Mouse (Mus musculus) heart, postnatal 14 days (tissue): ENCODE data around the gene Hnf1b. TPM values are rescaled to one million over a fixed set of nuclear protein-coding genes. Genes with fewer than 3 reads are reported as not detected.
A peak's percentile ranks its signal among the peaks of the same experiment; 100 is the strongest.

ENCODE experiments used
- DNase-seq, 2 experiments: peaks; one replicate each; pipeline ENCODE4 v3.0.0; 2021 to 2022
- intact Hi-C: fragments of 180-260 bp; cut with DNase I; formaldehyde crosslinking; loops from one replicate; pipeline ENCODE4 v1.15.1; 2025
- total RNA-seq, 2 experiments: library from RNA; stranded (reverse); gene quantifications; 2 replicates each; pipeline ENCODE4 v1.2.3; 2021

Hnf1b gene
- total RNA-seq, 2 experiments from 2014 or later: not detected

GRCm38 (mm10) chr11:83891366-83891765 is 41.5 kb downstream of the Hnf1b start:
- no peak for DNase-seq
- intact Hi-C loops: no loop called here

DNA sequence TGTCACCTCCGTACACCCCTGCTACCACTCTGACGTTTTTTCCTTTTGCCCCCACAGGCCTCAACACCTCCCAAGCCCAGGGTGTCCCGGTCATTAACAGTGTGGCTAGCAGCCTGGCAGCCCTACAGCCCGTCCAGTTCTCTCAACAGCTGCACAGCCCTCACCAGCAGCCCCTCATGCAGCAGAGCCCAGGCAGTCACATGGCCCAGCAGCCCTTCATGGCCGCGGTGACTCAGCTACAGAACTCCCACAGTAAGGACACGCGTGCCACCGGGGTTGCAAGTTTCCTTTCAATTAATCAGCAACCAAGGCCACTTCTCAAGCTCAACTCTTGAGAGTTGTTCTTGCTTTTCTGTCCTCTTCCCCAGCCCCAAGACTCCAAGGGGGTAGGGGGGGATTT is 43.5 kb downstream of the Hnf1b start:
- no peak for DNase-seq

GRCm38 (mm10) chr11:83896430-83897410 is 46.9 kb downstream of the Hnf1b start:
- no peak for DNase-seq
- intact Hi-C loops: no loop called here

More for the DNA sequence above, 43.5 kb downstream of the Hnf1b start:
- intact Hi-C loops: no loop called here

DNA sequence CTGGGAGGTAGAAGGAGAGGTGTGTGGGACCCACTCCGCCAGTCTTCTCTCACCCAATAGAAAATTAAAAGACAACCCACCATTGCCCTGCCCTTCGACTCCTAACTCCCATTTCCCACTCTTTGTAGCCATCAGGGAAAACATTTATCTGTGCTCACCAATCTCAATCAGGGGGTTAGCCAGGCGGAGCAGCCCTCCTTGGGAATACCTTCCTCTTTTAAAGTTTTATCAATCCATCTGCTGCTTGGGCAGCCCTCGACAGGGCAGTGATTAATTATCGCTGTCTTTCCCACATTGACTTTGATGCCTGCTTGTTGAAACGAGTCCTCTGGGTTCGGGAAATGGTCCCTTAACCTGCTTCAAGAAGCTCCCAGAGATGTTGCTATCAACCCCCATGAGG is 47.7 kb downstream of the Hnf1b start:
- intact Hi-C loops: no loop called here
- no peak for DNase-seq

DNA sequence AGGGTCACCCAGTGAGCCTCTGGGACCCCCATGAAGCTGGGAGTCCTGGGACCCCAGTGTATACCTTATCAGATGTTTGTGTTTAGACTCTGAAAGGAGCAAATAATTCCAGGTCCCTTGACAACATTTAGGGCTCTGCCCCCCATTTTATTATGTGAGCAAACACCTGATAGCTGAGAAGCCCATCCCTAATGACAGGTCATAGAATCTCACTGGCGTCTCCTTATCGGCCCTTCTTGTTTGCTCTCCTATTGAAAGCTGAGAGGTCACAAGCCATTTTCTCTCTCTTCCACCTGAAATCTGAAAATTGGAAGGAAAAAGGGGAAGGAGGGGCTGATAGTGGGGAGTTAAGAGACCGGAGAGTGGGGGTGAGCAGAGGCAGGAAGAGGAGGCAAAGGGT is 52.9 kb downstream of the Hnf1b start:
- intact Hi-C loops: no loop called here
- DNase-seq: no peak

- DNase-seq: no peak
- intact Hi-C loops: no loop called here
These were observed 55.9 kb downstream of the Hnf1b start for GRCm38 (mm10) chr11:83905756-83906155.

GRCm38 (mm10) chr11:83908376-83908775 is 58.5 kb downstream of the Hnf1b start:
- intact Hi-C loops: no loop called here
- no peak for DNase-seq

GRCm38 (mm10) chr11:83913824-83914311 is 64.0 kb downstream of the Hnf1b start:
- intact Hi-C loops: no loop called here
- DNase-seq: no peak

DNA sequence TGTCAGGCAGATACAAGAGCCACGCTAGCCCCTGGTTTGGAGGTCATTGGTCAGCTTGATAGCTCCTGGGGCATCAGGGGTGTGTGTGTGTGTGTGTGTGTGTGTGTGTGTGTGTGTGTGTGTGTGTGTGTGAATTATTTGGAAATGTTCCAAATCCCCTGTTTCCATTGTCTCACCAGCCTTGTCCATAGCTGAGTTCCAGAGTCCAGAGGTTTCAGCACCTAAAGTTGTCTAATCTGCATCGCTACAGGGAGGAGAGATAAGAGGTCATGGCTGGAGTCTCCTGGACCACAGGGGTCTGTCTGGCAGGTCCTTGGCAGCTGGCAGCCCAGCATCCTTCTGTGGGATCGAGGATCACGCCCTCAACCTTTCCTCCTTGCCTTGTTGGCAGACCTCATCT is 64.6 kb downstream of the Hnf1b start:
- intact Hi-C loops: no loop called here
- DNase-seq: no peak

GRCm38 (mm10) chr11:83922600-83922999 is 72.7 kb downstream of the Hnf1b start:
- no peak for DNase-seq
- intact Hi-C loops: no loop called here

DNA sequence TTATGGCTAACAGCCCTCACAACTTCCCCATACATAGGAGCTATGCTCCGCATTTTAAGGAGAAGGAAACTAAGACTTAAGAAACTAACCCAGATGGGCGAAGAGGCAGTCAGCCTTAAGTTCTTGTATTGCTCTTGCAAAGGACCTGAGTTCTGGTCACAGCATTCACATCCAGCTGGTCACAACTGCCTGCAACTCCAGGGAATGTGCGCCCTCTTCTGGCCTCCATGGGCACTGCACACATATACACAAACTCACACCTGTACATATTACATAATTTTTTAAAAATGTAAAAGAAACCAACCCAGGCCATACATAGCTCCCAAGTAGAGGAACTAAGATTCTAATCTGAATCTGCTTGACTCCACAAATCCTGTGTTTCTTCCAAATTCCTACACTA is 77.2 kb downstream of the Hnf1b start:
- no peak for DNase-seq
- intact Hi-C loops: no loop called here

DNA sequence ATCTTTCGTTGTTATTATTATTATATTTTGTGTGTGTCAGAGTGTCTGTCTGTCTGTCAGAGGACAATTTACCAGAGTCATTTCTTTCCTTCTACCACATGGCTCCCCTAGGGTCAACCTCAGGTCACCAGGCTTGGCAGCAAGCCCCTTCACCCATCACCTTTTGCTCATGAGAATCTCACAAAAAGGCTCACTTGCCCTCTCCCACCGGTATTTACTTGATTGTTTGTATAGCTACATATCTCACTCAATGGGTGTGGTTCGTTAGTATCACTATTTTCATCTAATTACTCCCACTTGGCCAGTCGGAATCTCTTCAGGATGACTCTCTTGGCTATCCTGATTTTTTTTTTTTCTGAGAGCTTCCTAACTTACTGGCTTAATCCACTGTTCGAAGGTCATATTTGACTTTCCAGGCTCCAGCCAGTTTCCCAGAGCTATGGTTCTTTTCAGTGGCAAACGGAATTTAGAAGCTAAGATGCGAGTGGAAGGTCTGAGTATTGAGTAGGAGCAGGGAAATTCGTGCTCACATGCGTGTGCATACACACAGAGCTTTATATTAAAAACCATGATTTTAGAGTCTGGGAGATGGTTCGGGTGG is 82.7 kb downstream of the Hnf1b start:
- intact Hi-C loops: no loop called here
- no peak for DNase-seq

DNA sequence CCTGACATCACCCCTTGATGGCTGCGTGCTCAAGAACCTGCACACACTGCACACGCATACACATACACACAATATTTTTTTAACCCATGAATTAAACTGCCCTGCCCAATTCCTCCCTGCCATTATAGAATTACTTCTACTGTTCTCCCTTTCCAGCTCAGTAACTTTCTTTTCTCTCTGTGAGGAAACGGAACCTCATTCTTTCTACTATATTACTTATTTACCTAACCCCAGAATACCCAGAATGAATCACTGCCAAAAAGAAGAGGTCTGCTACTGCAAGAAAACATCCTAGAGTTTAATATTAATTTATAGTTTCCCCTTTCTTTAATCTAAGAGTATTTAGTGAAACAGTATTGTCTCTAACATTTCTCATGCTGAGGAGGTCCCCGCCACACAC is 83.5 kb downstream of the Hnf1b start:
- no peak for DNase-seq
- intact Hi-C loops: no loop called here

GRCm38 (mm10) chr11:83935986-83936665 is 86.3 kb downstream of the Hnf1b start:
- DNase-seq: peak; percentile 79 to 86
- intact Hi-C loops: loop anchor here (1.0 to 5.0 kb wide), 3 partner anchors 119 to 151 kb away; no protein-coding TSS in a partner anchor

DNA sequence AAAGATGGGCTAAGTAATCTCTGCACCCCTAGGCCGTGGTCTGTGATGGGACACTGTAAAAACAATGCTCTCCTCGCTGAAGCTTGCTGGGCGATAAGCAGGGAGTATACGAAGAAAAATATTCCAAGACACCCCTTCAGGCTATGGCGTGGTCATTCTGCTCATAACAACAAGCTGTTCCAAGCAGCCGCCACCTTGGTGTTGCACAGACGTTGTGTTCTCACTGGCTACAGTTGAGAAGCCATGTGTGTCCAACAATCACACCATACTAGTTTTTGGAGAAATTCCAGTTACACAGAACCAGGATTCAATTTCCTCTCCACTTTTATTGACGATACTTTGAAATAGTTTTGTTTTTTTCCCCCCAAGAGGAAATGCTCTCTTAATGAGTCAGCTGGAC is 88.7 kb downstream of the Hnf1b start:
- intact Hi-C loops: loop anchor here (5.0 kb wide), 2 partner anchors 121 to 136 kb away; no protein-coding TSS in a partner anchor
- DNase-seq: no peak

GRCm38 (mm10) chr11:83941950-83942840 is 92.3 kb downstream of the Hnf1b start, which contains the start of gene Ddx52:
Gene Ddx52, plus strand, starts transcription at chr11:83942062.
- peak; percentile 86 to 90 for DNase-seq
- intact Hi-C loops: loop anchor here (2.0 kb wide), 1 partner anchor 21 kb away; no protein-coding TSS in a partner anchor
